Mouse (Mus musculus): ENCODE data around the gene Ctnnd2. TPM values are rescaled to one million over a fixed set of nuclear protein-coding genes. Genes with fewer than 3 reads are reported as not detected.

The Ctnnd2 gene
- polyA plus RNA-seq, 1 experiment from 2014 or later, result 0.85 TPM

DNA sequence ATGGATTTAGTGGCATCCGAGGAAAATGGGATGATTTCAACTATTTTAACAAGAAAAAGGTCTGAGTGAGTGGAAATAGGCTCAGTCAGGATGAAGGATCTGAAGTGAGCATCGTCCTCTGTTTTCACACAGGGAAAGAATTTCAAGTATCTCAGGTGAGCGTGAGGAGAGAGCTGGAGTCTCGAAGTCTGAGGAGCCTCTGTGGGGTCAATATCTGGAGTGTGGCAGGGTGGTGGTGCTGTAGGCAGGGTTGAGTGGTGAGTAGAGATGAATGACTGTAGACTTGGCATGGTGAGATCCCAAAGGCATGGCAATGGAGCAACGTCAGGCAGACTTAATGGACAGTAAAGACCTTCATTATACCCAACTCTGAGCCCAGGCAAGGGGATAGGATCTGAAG is 529.2 kb downstream of the Ctnnd2 start:
- Histone ChIP-seq H3K27me3 (replicated peaks; ENCODE audit: control insufficient read depth, insufficient read depth, low read length) (no peaks in the 10 kb centered on the region), H3K4me2 (no peak overlapping the region), H3K27ac (ENCODE audit: low read depth, low read length) (no peak overlapping the region), H3K4me3 (ENCODE audit: low read depth, low read length) (no peak overlapping the region), H3K36me3 (ENCODE audit: control insufficient read depth, insufficient read depth, low read length) (no peaks in the 10 kb centered on the region), H3K9me3 (ENCODE audit: control insufficient read depth, low read length) (no peaks in the 10 kb centered on the region), H3K9ac (ENCODE audit: low read depth, low read length) (no peak overlapping the region), H3K4me1 (replicated peaks; ENCODE audit: control insufficient read depth, insufficient read depth, low read length) (no peaks in the 10 kb centered on the region)
- DNase-seq (ENCODE audit: low spot score), result no peak
- no peak for ATAC-seq (replicated peaks; ENCODE audit: low FRiP score)
- 77% methylated on average over 5 of the region's 5 CpGs for WGBS

DNA sequence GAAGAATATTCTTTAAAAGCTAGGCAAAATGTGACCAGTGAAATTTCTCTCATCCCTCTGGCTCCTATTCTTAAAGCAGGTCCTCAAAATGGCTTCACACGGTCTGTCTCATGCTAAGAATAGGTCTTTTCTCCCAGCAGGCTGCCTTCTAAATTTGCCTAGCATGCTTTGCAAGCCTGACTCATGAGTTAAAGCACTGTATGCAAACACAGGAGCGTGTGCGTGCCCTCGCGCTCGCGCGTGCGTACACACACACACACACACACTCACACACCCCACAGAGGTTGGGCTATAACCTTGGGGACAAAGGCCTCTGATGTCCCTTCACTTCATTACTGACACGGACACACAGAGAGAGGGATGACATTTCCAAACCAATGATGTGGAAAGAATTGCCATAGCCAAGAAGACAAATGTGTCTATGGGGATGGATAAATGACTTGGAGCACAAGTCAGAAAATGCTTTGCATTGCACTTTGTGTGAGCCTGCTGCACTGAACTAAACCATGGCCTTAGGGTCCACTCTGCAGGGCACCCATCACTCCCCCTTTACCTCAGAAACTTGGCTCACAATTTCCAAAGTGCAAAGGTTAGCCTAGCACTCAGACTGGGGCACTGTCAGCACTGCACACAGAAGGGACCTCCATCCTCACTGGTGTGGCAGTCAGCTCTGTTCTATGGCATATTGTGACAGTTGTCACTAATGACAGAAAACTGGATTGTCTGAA is 536.8 kb downstream of the Ctnnd2 start:
- H3K4me1 ChIP-seq (replicated peaks; ENCODE audit: control insufficient read depth, insufficient read depth, low read length), result no peaks in the 10 kb centered on the region
- H3K9ac ChIP-seq (ENCODE audit: low read depth, low read length), result no peak overlapping the region
- H3K27me3 ChIP-seq (replicated peaks; ENCODE audit: control insufficient read depth, insufficient read depth, low read length), result no peaks in the 10 kb centered on the region
- no peaks in the 10 kb centered on the region for H3K9me3 ChIP-seq (ENCODE audit: control insufficient read depth, low read length)
- ATAC-seq (replicated peaks; ENCODE audit: low FRiP score) (no peak), DNase-seq (ENCODE audit: low spot score) (no peak)
- WGBS, result 89% methylated on average over 10 of the region's 10 CpGs
- H3K4me3 ChIP-seq (ENCODE audit: low read depth, low read length), result no peak overlapping the region
- no peaks in the 10 kb centered on the region for H3K36me3 ChIP-seq (ENCODE audit: control insufficient read depth, insufficient read depth, low read length)
- no peak overlapping the region for H3K27ac ChIP-seq (ENCODE audit: low read depth, low read length)
- H3K4me2 ChIP-seq, result no peak overlapping the region

DNA sequence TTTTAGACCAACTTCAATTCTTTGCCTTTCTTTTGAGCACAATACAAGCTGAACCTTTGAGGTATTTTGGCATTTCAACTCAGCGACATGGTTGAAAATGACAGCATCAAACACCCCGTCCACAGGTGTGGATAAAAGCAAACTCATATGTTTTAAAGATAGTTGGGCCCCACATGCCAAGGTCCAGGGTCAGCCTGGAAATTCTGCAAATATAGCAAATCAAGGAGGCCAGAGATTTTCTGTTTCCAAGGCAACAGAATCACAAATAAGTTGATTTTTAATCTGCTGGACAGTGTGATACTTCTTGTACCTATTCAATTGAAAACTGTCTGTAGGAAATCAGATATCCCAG is 537.3 kb downstream of the Ctnnd2 start:
- WGBS, result 80% methylated on average over 2 of the region's 2 CpGs
- Histone ChIP-seq H3K9ac (ENCODE audit: low read depth, low read length) (no peak overlapping the region), H3K36me3 (ENCODE audit: control insufficient read depth, insufficient read depth, low read length) (no peaks in the 10 kb centered on the region), H3K4me2 (no peak overlapping the region), H3K27me3 (replicated peaks; ENCODE audit: control insufficient read depth, insufficient read depth, low read length) (no peaks in the 10 kb centered on the region), H3K27ac (ENCODE audit: low read depth, low read length) (no peak overlapping the region), H3K4me3 (ENCODE audit: low read depth, low read length) (no peak overlapping the region), H3K4me1 (replicated peaks; ENCODE audit: control insufficient read depth, insufficient read depth, low read length) (no peaks in the 10 kb centered on the region), H3K9me3 (ENCODE audit: control insufficient read depth, low read length) (no peaks in the 10 kb centered on the region)
- DNase-seq (ENCODE audit: low spot score) (no peak), ATAC-seq (replicated peaks; ENCODE audit: low FRiP score) (no peak)

DNA sequence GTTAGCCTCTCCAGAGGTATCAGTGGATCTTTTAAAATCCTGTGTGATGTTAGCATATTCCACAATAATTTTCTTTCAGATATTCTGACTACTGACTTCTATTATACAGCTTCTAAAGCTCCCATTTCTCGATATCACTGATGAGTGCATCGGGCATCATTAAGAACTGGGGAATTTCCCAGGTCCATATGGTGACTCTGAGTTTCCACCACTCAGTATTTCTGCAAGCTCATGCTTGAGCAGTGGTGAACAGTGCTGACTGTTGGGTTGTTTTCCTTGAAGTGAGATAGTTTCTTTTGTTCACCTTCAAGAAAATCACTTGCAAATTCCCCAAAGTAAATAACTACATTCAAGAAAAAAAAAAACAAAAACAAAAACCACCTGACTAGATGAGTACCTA is 542.4 kb downstream of the Ctnnd2 start:
- H3K27ac ChIP-seq (ENCODE audit: low read depth, low read length), result no peak overlapping the region
- no peak for ATAC-seq (replicated peaks; ENCODE audit: low FRiP score)
- no peak overlapping the region for H3K9ac ChIP-seq (ENCODE audit: low read depth, low read length)
- H3K4me3 ChIP-seq (ENCODE audit: low read depth, low read length), result no peak overlapping the region
- no peak for DNase-seq (ENCODE audit: low spot score)
- no peaks in the 10 kb centered on the region for H3K9me3 ChIP-seq (ENCODE audit: control insufficient read depth, low read length)
- H3K4me2 ChIP-seq, result no peak overlapping the region
- H3K4me1 ChIP-seq (replicated peaks; ENCODE audit: control insufficient read depth, insufficient read depth, low read length), result no peaks in the 10 kb centered on the region
- H3K36me3 ChIP-seq (ENCODE audit: control insufficient read depth, insufficient read depth, low read length), result no peaks in the 10 kb centered on the region
- WGBS, result 94% methylated on average over 2 of the region's 2 CpGs
- H3K27me3 ChIP-seq (replicated peaks; ENCODE audit: control insufficient read depth, insufficient read depth, low read length), result no peaks in the 10 kb centered on the region

DNA sequence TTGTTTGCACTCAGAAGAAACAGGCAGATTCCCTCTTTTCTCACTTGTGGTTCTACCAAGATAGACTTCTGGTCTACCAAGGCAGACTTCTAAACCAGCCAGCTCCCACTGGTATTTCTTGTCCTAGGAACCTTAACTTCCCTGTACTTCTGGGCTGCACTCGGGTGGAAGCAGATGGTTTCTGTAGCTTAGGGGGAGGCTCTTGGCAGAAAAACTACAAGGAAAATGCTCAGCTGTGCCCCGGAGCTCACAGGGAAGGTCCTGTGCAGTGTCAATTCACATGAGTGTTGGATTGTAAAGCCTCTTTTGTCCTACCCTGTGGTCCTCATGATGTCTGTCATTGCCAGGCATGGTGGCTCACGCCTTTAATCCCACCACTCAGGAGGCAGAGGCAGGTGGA is 546.4 kb downstream of the Ctnnd2 start:
- Histone ChIP-seq H3K4me2 (no peak overlapping the region), H3K27me3 (replicated peaks; ENCODE audit: control insufficient read depth, insufficient read depth, low read length) (no peaks in the 10 kb centered on the region), H3K4me3 (ENCODE audit: low read depth, low read length) (no peak overlapping the region), H3K36me3 (ENCODE audit: control insufficient read depth, insufficient read depth, low read length) (no peaks in the 10 kb centered on the region), H3K4me1 (replicated peaks; ENCODE audit: control insufficient read depth, insufficient read depth, low read length) (no peaks in the 10 kb centered on the region), H3K9ac (ENCODE audit: low read depth, low read length) (no peak overlapping the region), H3K27ac (ENCODE audit: low read depth, low read length) (no peak overlapping the region), H3K9me3 (ENCODE audit: control insufficient read depth, low read length) (no peaks in the 10 kb centered on the region)
- WGBS, result 71% methylated on average over 3 of the region's 3 CpGs
- no peak for DNase-seq (ENCODE audit: low spot score)
- no peak for ATAC-seq (replicated peaks; ENCODE audit: low FRiP score)

DNA sequence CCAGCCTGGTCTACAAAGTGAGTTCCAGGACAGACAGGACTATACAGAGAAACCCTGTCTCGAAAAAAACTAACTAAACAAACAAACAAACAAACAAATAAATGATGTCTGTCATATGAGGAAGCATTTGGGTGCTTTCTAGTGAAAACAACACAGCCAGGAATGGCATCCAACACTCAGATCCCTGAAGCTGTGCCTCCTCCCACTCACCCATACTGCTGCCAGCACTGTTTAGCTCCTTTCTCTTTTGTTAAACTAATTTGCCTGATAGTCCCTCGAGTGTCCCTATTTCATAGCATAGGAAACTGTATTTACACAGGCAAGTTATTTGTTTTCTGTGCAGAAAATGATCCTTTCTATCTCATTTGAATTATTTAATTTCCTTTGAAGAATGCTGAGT is 546.8 kb downstream of the Ctnnd2 start:
- H3K4me2 ChIP-seq, result no peak overlapping the region
- H3K4me1 ChIP-seq (replicated peaks; ENCODE audit: control insufficient read depth, insufficient read depth, low read length), result no peaks in the 10 kb centered on the region
- no peak overlapping the region for H3K4me3 ChIP-seq (ENCODE audit: low read depth, low read length)
- WGBS, result 59% methylated on average over 2 of the region's 2 CpGs
- H3K27me3 ChIP-seq (replicated peaks; ENCODE audit: control insufficient read depth, insufficient read depth, low read length), result no peaks in the 10 kb centered on the region
- DNase-seq (ENCODE audit: low spot score), result no peak
- ATAC-seq (replicated peaks; ENCODE audit: low FRiP score), result no peak
- no peaks in the 10 kb centered on the region for H3K36me3 ChIP-seq (ENCODE audit: control insufficient read depth, insufficient read depth, low read length)
- H3K27ac ChIP-seq (ENCODE audit: low read depth, low read length), result no peak overlapping the region
- no peaks in the 10 kb centered on the region for H3K9me3 ChIP-seq (ENCODE audit: control insufficient read depth, low read length)
- H3K9ac ChIP-seq (ENCODE audit: low read depth, low read length), result no peak overlapping the region

DNA sequence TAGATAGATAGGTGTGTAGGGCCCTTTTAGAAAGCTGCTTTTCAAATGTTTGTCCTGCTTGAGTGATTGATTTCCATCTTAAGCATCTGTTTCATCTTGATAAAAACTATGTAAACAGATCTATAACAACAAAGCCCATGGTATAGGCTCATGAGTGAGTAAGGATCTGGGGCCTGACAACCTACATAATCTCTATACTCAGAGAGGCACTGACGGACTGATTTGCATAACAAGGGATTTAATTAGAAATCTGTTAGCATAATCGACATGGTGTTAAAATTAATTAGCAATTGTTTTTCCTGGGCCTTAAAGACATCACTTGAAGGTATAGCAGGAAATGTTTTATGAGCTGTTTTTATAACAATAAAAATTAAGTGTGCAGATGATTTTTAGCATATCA is 548.7 kb downstream of the Ctnnd2 start:
- 63% methylated on average over 2 of the region's 2 CpGs for WGBS

DNA sequence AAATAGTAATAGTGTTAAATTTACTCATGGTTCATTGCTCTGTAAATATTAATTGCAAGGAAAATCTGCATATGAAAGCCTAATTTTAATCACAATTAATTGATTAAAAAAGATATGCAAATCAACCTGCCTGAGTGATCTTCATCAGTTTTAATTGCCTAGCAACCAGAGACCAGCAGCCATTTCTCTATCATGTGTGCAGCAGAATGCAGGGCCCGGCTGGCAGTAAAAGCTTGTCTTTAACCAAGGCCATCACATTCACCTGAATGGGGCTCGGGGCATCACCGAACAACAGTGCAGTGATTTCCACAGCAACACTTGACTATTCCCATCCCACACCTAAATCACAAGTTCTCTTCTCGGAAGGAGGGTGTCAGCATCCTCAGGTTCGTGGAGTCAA is 553.7 kb downstream of the Ctnnd2 start:
- no peaks in the 10 kb centered on the region for H3K4me1 ChIP-seq (replicated peaks; ENCODE audit: control insufficient read depth, insufficient read depth, low read length)
- no peak overlapping the region for H3K4me2 ChIP-seq
- H3K27ac ChIP-seq (ENCODE audit: low read depth, low read length), result no peak overlapping the region
- DNase-seq (ENCODE audit: low spot score) (no peak), ATAC-seq (replicated peaks; ENCODE audit: low FRiP score) (no peak)
- H3K27me3 ChIP-seq (replicated peaks; ENCODE audit: control insufficient read depth, insufficient read depth, low read length), result no peaks in the 10 kb centered on the region
- no peaks in the 10 kb centered on the region for H3K36me3 ChIP-seq (ENCODE audit: control insufficient read depth, insufficient read depth, low read length)
- H3K9me3 ChIP-seq (ENCODE audit: control insufficient read depth, low read length), result no peaks in the 10 kb centered on the region
- WGBS, result 86% methylated on average over 5 of the region's 5 CpGs
- H3K4me3 ChIP-seq (ENCODE audit: low read depth, low read length), result no peak overlapping the region
- H3K9ac ChIP-seq (ENCODE audit: low read depth, low read length), result no peak overlapping the region

More for the DNA sequence above, 548.7 kb downstream of the Ctnnd2 start:
- H3K9me3 ChIP-seq (ENCODE audit: control insufficient read depth, low read length), result no peaks in the 10 kb centered on the region
- H3K4me2 ChIP-seq, result no peak overlapping the region
- H3K27ac ChIP-seq (ENCODE audit: low read depth, low read length), result no peak overlapping the region
- no peaks in the 10 kb centered on the region for H3K27me3 ChIP-seq (replicated peaks; ENCODE audit: control insufficient read depth, insufficient read depth, low read length)
- no peaks in the 10 kb centered on the region for H3K4me1 ChIP-seq (replicated peaks; ENCODE audit: control insufficient read depth, insufficient read depth, low read length)
- no peak for ATAC-seq (replicated peaks; ENCODE audit: low FRiP score)
- H3K4me3 ChIP-seq (ENCODE audit: low read depth, low read length), result no peak overlapping the region
- no peaks in the 10 kb centered on the region for H3K36me3 ChIP-seq (ENCODE audit: control insufficient read depth, insufficient read depth, low read length)
- H3K9ac ChIP-seq (ENCODE audit: low read depth, low read length), result no peak overlapping the region
- DNase-seq (ENCODE audit: low spot score), result no peak

DNA sequence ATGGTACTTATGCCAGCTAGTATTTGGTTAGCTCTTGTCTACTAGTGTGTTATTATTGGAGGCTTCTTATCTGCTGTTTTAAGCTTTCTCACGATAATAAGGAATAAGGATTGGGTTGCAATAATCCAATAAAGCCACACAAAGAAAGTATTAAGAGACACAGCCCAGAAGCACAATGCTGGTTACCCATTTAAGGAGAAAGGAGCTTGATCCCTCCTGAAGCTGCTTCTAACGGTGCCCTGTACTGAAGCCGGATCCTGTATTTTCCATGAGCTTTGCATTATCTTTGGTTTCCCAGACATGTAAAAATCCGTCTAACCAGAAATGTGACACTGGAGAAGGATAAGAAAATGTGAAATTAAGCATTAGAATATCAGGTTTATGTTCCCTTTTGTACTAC is 565.8 kb downstream of the Ctnnd2 start:
- H3K36me3 ChIP-seq (ENCODE audit: control insufficient read depth, insufficient read depth, low read length), result no peaks in the 10 kb centered on the region
- H3K9me3 ChIP-seq (ENCODE audit: control insufficient read depth, low read length), result no peaks in the 10 kb centered on the region; the same call in 1 of the 2 replicates
- DNase-seq (ENCODE audit: low spot score), result no peak
- no peak overlapping the region for H3K9ac ChIP-seq (ENCODE audit: low read depth, low read length)
- WGBS, result 80% methylated on average over 4 of the region's 4 CpGs
- H3K27me3 ChIP-seq (replicated peaks; ENCODE audit: control insufficient read depth, insufficient read depth, low read length), result no peaks in the 10 kb centered on the region
- no peak for ATAC-seq (replicated peaks; ENCODE audit: low FRiP score)
- H3K4me1 ChIP-seq (replicated peaks; ENCODE audit: control insufficient read depth, insufficient read depth, low read length), result no peaks in the 10 kb centered on the region
- no peak overlapping the region for H3K27ac ChIP-seq (ENCODE audit: low read depth, low read length)
- H3K4me2 ChIP-seq, result no peak overlapping the region
- H3K4me3 ChIP-seq (ENCODE audit: low read depth, low read length), result no peak overlapping the region
